Mouse (Mus musculus): ENCODE results near the gene Snrnp40.

The Snrnp40 gene

DNA sequence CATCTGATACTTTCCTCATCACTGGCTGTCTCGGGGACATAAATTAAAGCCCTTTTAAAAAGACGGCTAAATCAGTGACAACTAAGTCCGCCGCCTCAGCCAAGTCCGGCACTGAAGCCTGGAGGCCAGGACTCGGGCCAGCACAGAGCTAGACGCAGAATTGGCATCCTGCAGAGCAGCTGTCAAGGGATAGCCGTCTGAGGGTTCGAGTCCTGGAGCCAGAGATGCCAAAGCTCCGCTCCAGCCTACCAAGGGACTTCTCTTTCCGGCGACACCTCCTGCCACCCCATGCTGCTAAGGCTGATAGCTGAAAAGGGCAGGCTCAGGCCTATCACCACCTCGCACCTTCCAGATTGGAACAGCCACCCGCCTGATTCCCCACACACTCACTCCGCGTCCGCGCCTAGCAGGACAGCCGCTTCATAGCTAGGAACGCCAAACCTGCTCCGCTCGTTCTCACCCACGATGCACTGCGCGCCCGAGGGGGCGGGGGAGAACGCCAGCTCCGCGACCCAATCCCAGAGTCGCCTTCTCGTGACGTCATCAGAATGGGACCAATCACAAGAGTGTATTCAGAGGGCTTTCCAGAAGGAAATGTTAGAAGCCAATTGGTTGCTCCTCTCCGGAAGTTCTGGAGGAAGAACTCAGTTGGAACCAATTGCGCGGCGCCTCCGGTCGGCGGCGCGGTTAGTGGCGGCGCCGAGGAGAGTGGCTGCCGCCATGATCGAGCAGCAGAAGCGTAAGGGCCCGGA, at the start of gene Snrnp40, which contains the start of gene Zcchc17:
Snrnp40 (plus strand) TSS at position 647 of the 752 bp plus-strand sequence.
Zcchc17 (minus strand) TSS at position 458 of the 752 bp plus-strand sequence.
- DNase-seq = peak; percentile 99

DNA sequence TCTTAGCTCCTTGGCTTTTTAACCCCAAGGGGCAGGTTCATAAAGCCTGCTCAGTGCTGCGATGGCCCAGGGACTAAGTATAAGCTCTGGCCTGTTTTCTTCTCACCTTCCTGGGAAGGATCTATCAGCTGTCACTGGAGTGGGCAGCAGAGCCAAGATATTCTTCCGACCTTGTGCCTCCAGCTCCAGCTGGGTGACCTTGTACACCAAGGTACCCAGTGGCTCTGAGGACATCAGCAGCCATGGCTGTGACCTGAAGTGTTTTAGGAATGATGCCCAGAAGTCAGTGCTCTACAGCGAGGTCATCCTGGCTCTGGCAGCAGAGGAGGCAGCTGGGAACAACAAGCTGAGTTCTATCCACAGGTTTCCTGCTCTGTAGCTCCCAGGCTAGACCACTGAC, 47.4 kb upstream of the Snrnp40 start:
- DNase-seq = no peak

DNA sequence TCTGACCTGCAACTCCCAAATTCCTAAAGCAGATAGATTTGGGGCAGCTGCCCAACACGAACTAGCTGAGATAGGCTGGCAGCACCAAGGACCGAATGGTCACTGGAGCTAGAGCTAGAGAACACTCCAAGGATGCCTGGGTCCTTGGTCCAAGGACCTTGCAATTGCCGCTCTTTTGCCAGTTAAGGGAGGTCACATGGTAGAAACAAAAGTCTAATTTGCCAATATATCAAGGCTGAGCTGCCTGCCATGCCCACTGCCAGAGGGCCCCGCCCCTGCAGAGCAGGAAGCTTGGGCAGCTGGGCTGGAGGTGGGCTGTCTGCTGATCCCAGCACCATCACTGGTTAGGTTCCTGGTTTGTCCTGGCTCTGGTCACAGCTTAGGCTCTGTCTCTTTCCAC, 46.4 kb upstream of the Snrnp40 start:
- DNase-seq = no peak

DNA sequence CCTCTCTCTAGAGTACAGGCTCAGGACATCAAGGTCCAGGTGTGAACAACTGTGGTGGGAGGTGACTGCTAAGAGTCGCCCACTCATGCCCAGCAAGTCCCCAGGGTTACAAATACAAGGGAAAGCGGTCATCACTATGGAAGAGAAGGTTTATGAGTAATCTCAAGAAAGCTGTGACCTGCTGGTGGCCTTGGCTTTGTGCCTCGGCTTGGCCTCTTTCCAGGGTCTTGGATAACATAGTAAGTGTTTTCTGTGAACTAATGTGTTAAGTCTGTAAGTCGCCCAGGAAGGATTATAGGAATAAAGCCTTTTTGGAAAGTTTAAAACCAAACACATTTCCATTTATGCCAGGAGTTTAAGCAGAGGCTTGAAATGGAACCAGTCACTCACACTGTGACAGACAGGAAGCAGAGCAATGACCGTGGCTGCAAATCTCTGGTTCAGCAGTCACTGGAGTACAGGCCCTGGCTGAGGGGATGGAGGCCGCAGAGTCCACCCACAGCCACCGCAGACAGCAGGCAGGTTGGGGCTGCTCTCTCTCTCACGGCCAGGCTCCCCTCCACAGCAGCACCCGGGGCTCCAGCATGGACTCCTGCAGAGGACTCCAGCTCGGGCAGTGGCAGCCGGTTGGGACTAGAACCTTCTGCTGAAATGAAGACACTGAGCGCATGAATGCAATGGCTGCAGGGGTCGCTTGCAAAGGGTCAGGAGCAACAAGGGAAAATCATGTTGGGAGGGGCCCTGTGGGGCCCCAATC, 44.0 kb upstream of the Snrnp40 start:
- DNase-seq = no peak

- no peak for DNase-seq
Observed at GRCm38 (mm10) chr4:130316691-130317090, 43.2 kb upstream of the Snrnp40 start.

DNA sequence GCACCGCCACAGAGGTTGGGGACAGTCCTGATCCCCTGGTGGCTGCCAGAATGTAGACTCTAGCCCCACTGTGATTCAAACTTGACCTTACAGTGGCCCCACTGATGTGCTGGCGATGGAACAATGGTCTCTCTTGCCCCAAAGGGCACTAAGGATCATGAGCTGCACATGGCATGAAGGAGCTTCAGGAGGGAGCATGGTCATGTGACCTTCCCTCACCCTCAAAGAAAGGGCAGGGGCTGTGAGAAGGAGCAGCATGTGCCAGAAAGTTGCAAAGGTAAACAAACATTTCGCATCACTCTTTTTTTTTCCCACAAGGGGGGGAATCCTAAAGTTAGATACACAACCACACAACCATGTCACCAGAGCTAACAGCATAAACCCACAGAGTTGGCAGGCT, 41.8 kb upstream of the Snrnp40 start:
- no peak for DNase-seq

DNA sequence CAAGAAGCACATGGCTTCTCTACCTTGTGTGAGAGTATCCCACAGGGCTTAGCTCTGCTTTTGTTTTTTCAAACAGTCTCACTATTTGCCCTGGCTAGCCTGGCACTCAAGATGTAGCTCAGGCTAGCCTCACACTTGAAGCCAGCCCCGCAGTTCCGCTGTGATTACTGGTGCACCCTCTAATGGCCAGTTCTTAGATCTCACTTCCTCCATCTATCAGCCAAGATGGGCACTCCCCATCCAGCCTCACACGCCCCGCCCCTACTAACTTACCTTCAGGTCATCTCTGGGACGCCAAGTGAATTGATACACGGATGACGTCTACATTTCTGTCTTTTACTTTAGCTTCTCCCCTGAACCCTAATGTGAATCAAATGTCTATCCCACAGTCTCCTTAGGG, 40.4 kb upstream of the Snrnp40 start:
- DNase-seq = no peak

- no peak for DNase-seq
Observed at GRCm38 (mm10) chr4:130321640-130322039, 38.3 kb upstream of the Snrnp40 start.

GRCm38 (mm10) chr4:130322567-130322966, 37.4 kb upstream of the Snrnp40 start:
- no peak for DNase-seq

DNA sequence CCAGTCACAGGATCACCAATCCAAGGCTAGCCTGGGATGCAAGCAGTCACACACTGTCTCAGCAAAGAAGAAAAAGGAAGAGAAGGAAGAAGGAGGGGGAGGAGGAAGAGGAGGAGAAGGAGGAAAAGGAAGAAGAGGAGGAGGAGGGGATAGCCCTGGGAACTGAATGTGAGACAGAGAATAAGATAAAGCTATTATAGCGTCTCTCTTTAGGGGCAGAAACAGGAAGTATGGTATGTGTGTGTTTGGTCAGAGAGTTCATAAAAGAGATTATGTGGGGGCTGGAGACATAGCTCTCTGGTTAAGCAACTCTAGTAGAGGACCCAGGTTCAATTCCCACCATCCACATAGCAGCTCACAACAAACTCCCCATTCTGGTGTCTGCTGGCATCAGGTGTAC, 36.8 kb upstream of the Snrnp40 start:
- no peak for DNase-seq

GRCm38 (mm10) chr4:130323607-130324006, 36.3 kb upstream of the Snrnp40 start:
- no peak for DNase-seq

DNA sequence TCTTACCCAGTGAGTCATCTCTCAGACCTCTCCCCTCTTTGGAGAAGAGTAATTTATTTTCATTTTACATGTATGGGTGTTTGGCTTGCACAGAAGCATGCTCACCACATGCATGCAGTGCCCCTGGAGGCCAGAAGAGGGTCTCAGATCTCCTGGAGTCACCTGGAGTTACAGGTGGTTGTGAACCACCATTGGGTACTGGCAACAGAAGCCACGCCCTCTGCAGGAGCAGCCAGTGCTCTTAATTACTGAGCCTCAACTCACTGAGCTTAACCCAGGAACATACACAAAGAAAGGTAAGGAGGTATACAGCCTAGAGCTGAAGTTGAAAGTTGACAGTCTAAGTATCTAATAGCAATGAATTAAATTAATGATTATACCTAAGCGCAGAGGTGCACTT, 34.5 kb upstream of the Snrnp40 start:
- DNase-seq = no peak

DNA sequence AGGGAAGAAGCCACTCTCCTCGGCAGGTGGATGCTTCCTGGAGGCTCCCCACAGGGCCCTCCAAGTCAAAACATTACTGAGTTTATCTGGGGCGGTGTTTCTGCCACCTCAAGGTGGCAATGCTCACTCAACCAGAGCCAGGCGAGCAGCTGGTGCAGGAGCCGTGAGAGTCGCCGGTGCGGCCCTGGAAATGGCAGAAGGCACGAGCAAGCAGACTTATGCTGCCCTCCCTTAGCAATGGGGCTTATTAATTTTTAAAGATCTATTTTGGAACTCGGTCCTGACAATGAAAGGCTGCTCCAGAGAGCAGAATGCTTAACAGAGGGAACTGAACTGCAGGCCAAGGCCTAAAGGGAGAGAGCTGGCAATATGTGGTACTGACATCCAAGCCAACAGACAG, 32.6 kb upstream of the Snrnp40 start:
- no peak for DNase-seq

DNA sequence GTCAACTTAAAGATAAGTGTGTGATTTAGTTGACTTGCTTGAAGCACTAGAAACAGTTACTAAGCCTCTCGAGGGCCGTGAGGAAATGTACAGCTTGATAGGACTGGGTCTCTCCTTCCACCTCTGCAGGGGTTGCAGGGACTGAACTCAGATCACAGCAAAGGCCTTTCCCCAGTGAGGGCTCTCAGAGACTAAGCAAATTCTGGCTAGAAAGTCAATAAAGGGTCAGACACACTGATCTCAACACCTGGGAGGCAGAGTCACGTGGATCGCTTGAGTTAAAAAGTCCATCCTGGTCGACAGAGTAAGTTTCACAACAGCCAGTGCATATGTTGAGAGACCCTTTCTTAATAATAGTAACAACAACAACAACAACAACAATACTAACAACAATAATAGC, 24.1 kb upstream of the Snrnp40 start:
- no peak for DNase-seq

DNA sequence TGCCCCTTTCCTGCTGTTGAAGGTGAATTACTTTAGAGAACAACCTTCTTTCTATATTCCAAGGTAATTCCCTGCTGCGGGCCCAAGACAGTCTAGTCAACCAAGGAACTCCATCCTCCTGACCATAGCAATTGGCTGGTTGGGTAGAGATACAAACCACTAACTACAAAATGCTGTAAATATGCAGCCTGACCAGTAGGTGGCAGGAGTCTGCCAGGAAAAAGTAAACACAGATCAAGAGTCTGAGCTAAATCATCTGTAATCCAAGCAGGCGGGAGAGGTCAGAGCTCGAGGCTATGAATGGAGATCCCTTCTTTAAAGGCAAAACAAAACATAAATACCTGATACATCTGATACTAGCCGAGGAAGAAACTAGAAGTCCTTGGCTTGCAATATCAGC, 18.2 kb upstream of the Snrnp40 start:
- peak; percentile 69 for DNase-seq

DNA sequence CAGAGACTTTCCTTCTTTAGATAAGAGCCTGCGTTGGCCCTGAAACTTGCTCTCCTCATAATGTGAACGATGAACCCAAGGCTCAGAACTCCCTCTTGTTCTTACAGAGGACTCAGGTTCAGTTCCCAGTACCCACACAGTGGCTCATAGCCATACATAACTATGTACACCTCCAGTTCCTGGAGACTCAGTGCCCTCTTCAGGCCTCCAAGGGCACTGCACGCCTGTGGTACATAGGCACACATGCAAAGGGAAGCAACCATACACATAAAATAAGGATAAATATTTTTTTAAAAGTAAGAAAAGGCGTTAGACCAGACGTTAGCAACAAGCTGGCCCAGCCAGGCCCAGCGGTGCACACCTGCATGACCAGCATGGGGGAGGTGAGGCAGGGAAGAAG, 10.3 kb upstream of the Snrnp40 start:
- DNase-seq = peak; percentile 25

DNA sequence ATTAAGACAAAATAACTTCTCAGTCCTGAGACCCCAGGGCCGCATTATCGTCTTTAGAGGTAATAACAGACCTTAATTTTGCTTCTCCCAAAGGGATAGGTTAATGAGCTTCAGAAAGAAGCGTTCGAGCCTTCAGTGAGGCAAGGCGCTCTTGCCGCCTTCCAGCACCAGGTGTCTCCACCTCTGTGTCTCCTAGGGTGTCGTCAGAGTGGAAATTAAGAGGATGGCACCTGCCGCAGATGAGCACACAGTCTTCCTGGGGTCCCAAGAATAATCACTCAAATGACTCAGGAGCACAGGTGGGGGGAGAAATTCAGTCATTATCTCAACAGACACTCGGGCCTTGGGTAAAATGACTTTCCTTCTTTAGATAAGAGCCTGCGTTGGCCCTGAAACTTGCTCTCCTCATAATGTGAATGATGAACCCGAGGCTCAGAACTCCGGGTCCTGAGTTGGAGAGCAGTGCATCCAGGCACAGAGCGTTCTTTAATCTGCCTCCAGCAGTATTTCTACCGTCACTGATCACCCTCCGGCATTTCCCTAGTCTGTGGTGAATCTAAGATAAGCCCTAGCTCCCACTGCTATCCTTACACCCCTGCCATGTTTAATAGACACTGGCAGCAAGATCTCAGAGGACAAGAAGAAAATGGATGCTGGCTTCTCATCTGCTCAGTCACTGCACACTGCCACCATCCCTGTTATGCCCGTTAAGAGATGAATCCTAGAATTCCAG, 9.1 kb upstream of the Snrnp40 start:
- no peak for DNase-seq

DNA sequence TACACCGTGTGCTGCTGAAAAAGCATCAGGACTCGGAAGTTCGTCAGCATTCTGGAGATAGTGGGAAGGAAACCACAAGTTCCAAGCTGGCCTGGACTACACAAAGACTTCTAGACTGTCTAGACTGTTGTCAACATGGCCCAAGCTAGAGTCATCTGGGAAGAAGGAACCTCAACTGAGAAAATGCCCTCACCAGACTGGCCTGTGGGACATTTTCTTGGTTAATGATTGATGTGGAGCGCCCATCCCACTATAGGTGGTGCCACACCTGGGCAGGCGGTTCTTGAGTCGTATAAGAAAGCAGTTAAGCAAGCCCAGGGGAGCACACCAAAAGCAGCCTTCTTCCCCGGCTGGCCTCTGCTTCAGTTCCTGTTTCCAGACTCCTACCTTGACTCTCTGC, 7.3 kb upstream of the Snrnp40 start:
- DNase-seq = no peak

GRCm38 (mm10) chr4:130357946-130358345, 2.0 kb upstream of the Snrnp40 start:
- no peak for DNase-seq

GRCm38 (mm10) chr4:130360238-130360590, 282 bp downstream of the Snrnp40 start:
- DNase-seq = no peak

- no peak for DNase-seq
Observed at GRCm38 (mm10) chr4:130376675-130377074, 16.7 kb downstream of the Snrnp40 start.

- no peak for DNase-seq
Observed at GRCm38 (mm10) chr4:130377500-130377899, 17.6 kb downstream of the Snrnp40 start.

- DNase-seq = no peak
Observed at GRCm38 (mm10) chr4:130379181-130379580, 19.2 kb downstream of the Snrnp40 start.

DNA sequence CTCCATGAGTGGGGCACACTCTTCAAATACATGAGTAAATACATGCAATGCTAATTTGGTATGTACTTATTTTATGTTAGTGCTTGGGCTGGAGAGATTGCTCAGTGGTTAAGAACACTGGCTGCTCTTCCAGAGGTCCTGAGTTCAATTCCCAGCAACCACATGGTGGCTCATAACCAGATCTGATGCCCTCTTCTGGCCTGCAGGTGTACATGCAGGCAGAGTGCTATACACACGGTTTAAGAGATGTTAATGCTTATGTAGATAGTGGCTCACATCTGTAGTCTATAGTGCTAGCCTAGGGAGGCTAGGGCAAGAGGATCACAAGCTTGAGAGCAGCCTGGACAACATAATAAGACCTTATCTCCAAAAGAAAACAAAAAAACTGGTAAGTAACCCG, 20.5 kb downstream of the Snrnp40 start:
- no peak for DNase-seq

All from thymus, postnatal 4 days (tissue).